Mouse (Mus musculus): ENCODE data around the gene Slc12a8. TPM values are rescaled to one million over a fixed set of nuclear protein-coding genes. Genes with fewer than 3 reads are reported as not detected.
"Not testable (repeated sequence)": the region's sequence is repeated elsewhere in the genome, so short reads cannot be mapped to it uniquely, and the experiment has no call there.

The Slc12a8 gene
- polyA plus RNA-seq (2015; fragmentation: Nextera tagmentation; extraction: Ambion mirVana): 0.72 and 1.1 TPM in 2 replicates

DNA sequence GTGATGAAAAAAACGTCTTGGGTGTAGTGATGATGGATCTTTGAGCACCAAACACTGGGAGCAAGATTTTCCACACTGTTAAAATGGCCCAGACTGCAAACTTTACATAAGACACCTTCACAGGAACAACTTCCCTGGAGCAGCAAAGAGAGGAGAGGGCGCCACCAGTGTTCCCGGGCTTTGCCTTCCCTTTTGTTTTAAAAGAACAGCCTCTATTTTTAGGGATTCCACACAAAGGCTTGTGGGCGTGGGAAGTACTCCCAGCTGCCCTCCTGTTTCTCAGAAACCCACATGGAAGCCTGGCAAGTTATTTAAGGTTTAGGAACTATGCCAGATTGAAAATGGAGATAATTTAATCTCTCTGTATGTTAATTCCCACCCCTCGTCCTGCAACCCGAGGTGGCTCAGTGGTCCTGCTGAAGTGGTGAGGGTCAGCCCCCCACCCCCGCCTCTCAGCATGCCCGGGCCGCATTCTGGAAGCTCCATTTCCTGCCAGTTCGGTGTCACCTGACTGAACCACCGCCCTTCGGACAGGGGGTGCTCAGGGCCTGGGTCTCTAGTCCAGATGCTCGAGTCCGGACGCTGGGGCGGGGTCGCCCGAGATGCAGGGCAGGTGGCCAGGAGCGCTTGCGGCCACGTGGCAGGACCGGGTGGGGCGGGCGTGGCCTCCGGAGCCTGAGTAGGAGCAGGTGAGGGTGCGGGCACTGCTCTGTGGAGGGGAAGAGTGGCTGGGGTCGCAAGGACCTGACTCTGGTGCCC is at the start of gene Slc12a8:
Slc12a8 (plus strand) TSS at position 522 of the 759 bp plus-strand sequence.
- H3K4me2 ChIP-seq: peak within 1 kb of the TSS; percentile 87
- peaks cover 18% of the 10 kb centered on the region for H3K4me1 ChIP-seq
- 5% methylated on average over 25 of the region's 27 CpGs for WGBS
- no peaks in the 10 kb centered on the region for H3K36me3 ChIP-seq
- H3K9me3 ChIP-seq: no peaks in the 10 kb centered on the region
- peak within 1 kb of the TSS; percentile 35 for H3K4me3 ChIP-seq
- ATAC-seq (ENCODE audit: insufficient number of reproducible peaks, low FRiP score, low TSS enrichment, low read depth): no peak
- H3K27me3 ChIP-seq: no peaks in the 10 kb centered on the region
- H3K27ac ChIP-seq: peak within 1 kb of the TSS; percentile 35; the same call in 1 of the 2 replicates
- H3K9ac ChIP-seq: peak within 1 kb of the TSS; percentile 35; the same call in 1 of the 2 replicates

DNA sequence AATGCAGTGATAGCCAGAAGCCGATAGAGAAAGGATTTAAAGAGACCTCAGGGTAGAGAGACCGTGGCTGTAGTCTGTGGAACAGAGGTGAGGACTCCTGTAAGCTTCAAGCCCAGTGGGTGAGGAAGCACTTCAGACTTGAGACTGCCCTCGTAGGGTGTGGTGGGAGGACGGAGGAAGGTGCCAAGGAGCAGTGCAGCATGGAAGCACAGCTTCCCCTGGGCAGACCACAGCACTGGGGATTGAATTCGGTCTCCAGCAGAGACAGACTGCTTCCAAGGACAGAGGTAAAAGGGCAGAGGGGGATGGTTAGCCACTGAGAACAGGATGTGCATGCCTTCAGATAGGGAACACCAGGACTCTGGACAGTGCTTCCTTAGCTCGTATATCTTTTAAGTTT is 49.7 kb upstream of the Slc12a8 start:
- Histone ChIP-seq H3K4me2 (no peak overlapping the region), H3K27me3 (no peaks in the 10 kb centered on the region), H3K9me3 (no peaks in the 10 kb centered on the region), H3K4me1 (no peaks in the 10 kb centered on the region), H3K9ac (no peak overlapping the region), H3K27ac (no peak overlapping the region), H3K4me3 (no peak overlapping the region), H3K36me3 (peaks cover 11% of the 10 kb centered on the region; the same call in 1 of the 2 replicates)
- WGBS: 76% methylated on average over 6 of the region's 6 CpGs
- ATAC-seq (ENCODE audit: insufficient number of reproducible peaks, low FRiP score, low TSS enrichment, low read depth): no peak

DNA sequence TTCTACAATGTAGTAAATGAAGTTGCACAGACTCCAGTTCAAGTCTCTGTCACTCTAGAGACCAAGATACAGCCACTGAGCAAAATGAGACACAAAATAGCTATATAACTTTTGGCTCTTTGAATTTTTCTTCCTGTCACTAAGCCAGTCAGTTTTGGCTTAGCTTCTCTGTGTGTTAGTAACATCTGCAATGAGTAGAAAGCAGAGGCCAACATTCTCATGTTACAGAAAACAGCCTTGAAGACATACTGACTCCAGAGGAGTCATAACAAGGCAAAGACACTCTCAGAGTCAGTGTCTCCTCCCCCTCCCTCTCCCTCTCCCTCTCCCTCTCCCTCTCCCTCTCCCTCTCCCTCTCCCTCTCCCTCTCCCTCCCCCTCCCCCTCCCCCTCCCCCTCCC is 47.2 kb upstream of the Slc12a8 start:
- Histone ChIP-seq H3K27ac (no peak overlapping the region), H3K4me2 (no peak overlapping the region), H3K27me3 (no peaks in the 10 kb centered on the region), H3K4me3 (no peak overlapping the region), H3K9me3 (no peaks in the 10 kb centered on the region), H3K4me1 (no peaks in the 10 kb centered on the region), H3K36me3 (peaks cover 18% of the 10 kb centered on the region; the same call in 1 of the 2 replicates), H3K9ac (no peak overlapping the region)
- no peak for ATAC-seq (ENCODE audit: insufficient number of reproducible peaks, low FRiP score, low TSS enrichment, low read depth)

DNA sequence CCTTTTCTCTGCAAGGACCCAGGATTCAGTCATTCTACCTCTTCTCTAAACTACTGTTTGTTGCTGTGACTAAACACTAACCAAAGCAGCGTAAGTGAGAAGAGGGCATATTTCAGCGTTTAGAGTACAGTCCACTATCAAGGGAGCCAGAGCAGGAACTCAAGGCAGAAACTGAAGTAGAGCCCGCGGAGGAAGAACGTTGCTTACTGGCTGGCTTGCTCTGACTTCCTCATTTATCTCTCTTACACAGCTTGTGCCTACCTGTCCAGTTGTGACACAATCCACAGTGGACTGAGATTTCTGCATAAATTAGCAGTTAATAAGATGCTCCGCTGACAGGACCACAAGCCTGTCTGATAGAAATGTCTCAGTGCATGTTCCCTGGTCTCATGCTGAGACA is 42.7 kb upstream of the Slc12a8 start:
- H3K4me2 ChIP-seq: no peak overlapping the region
- no peaks in the 10 kb centered on the region for H3K4me1 ChIP-seq
- H3K9ac ChIP-seq: no peak overlapping the region
- H3K9me3 ChIP-seq: no peaks in the 10 kb centered on the region
- 92% methylated on average over 6 of the region's 6 CpGs for WGBS
- H3K36me3 ChIP-seq: peaks cover 35% of the 10 kb centered on the region
- no peak overlapping the region for H3K27ac ChIP-seq
- H3K27me3 ChIP-seq: no peaks in the 10 kb centered on the region
- ATAC-seq (ENCODE audit: insufficient number of reproducible peaks, low FRiP score, low TSS enrichment, low read depth): no peak
- no peak overlapping the region for H3K4me3 ChIP-seq

DNA sequence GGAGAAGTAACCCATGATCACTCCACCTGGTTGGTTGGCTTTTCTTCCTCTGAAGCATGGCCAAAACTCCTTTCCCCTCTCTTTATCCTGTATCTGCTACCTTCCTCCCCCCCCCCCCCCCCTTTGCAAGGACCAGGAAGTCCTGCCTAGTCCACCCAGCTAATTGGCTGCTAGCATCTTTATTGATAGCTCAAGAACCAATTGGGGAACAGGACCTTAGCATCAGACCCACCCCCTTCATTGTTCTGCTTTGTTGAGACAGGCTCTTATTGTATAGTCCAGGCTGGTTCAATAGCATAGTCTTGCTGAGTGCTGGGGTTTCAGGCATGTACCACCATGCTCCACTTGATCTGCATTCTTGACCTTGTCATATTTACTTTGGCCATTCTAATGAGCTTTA is 37.2 kb upstream of the Slc12a8 start:
- Histone ChIP-seq H3K4me2 (no peak overlapping the region), H3K36me3 (peaks cover 38% of the 10 kb centered on the region), H3K9ac (no peak overlapping the region), H3K27me3 (no peaks in the 10 kb centered on the region), H3K9me3 (no peaks in the 10 kb centered on the region), H3K4me3 (no peak overlapping the region), H3K27ac (no peak overlapping the region), H3K4me1 (no peaks in the 10 kb centered on the region)
- ATAC-seq (ENCODE audit: insufficient number of reproducible peaks, low FRiP score, low TSS enrichment, low read depth): no peak

DNA sequence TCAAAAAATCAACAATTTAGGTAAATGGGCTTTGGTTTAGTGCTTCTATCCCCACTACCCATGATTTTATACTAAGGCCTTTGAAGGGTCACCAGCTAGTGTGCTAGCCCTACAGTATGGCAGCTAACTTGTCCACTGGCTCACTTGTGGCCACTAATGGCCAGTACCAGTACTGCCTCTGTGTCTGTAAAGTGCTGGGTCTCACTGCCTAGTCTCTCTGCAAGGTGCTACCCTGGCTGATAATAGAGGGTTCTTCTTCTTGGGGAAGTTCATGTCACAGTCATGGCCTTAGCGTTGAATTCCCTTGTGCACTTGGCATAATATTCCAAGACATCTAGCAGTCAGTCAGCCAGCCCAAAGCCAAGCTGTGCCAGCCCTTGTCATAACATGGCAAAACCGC is 36.0 kb upstream of the Slc12a8 start:
- H3K9ac ChIP-seq: no peak overlapping the region
- no peak for ATAC-seq (ENCODE audit: insufficient number of reproducible peaks, low FRiP score, low TSS enrichment, low read depth)
- H3K4me3 ChIP-seq: no peak overlapping the region
- no peaks in the 10 kb centered on the region for H3K4me1 ChIP-seq
- no peak overlapping the region for H3K27ac ChIP-seq
- 88% methylated on average over 2 of the region's 2 CpGs for WGBS
- H3K9me3 ChIP-seq: no peaks in the 10 kb centered on the region
- H3K36me3 ChIP-seq: peaks cover 30% of the 10 kb centered on the region
- no peaks in the 10 kb centered on the region for H3K27me3 ChIP-seq
- H3K4me2 ChIP-seq: no peak overlapping the region

DNA sequence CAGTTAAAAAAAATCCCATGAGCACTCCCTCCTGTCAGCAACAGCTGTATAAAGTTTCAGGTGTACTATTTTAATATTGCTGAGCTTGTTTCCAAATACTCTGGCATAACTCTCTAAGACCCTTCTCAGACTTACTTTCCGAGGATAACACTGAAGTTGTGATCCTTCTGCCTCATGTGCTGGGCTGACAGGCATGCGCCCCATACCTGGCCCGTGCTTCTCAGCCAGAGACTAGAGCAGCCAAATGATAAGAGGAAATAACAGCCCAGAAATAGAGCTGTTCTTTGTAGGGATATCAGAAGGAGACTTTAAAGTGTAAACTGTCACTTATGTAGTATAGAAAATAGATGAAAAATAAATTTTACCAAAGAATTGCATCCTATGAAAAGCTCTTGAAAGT is 34.8 kb upstream of the Slc12a8 start:
- H3K4me3 ChIP-seq: no peak overlapping the region
- no peak overlapping the region for H3K4me2 ChIP-seq
- no peaks in the 10 kb centered on the region for H3K27me3 ChIP-seq
- H3K4me1 ChIP-seq: no peaks in the 10 kb centered on the region
- no peak overlapping the region for H3K27ac ChIP-seq
- 94% methylated on average over 3 of the region's 3 CpGs for WGBS
- peaks cover 19% of the 10 kb centered on the region for H3K36me3 ChIP-seq
- H3K9ac ChIP-seq: no peak overlapping the region
- ATAC-seq (ENCODE audit: insufficient number of reproducible peaks, low FRiP score, low TSS enrichment, low read depth): no peak
- no peaks in the 10 kb centered on the region for H3K9me3 ChIP-seq

DNA sequence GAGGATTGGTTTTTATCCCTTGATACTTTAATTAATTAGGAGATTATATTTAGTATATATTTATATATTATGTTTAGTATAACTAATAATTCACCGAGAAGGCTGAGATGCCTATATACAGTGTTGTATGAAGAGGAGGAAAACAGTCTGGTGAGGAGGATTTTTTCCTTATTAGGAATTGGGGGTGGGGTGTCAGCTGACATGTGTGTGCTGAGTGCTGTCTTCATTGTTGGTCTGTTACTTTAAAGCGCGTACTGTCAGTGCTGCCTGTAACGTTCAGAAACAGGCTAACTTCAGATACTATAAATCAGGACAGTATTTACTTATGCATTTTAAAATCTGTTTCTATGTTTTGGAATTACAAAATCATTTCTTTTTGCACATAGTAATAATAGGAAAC is 29.4 kb upstream of the Slc12a8 start:
- no peak for ATAC-seq (ENCODE audit: insufficient number of reproducible peaks, low FRiP score, low TSS enrichment, low read depth)
- no peak overlapping the region for H3K4me3 ChIP-seq
- no peak overlapping the region for H3K4me2 ChIP-seq
- no peaks in the 10 kb centered on the region for H3K27me3 ChIP-seq
- 74% methylated on average over 4 of the region's 4 CpGs for WGBS
- H3K27ac ChIP-seq: no peak overlapping the region
- no peaks in the 10 kb centered on the region for H3K4me1 ChIP-seq
- H3K36me3 ChIP-seq: peaks cover 24% of the 10 kb centered on the region
- H3K9me3 ChIP-seq: no peaks in the 10 kb centered on the region
- no peak overlapping the region for H3K9ac ChIP-seq

DNA sequence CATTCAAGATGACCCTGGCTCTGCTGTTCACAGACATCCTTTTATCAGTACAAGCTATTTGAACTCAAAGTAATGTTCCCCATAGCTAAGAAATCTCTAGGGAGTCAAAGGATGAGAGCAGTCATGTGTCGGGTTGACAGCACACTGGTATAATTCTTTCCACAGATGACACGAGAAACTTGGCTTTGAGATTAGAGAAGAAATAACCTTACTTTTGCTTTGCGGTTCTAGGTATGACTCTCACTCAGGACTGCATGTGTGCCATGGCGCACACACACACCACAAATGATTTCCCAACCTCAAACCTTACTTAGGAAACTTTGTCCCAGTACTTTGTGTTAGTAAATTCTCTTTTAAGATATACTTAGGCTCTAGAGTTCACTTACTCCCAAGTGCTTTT is 22.8 kb upstream of the Slc12a8 start:
- ATAC-seq (ENCODE audit: insufficient number of reproducible peaks, low FRiP score, low TSS enrichment, low read depth): no peak
- H3K27ac ChIP-seq: no peak overlapping the region
- no peaks in the 10 kb centered on the region for H3K4me1 ChIP-seq
- peaks cover 31% of the 10 kb centered on the region for H3K36me3 ChIP-seq
- H3K27me3 ChIP-seq: no peaks in the 10 kb centered on the region
- H3K9ac ChIP-seq: no peak overlapping the region
- H3K4me3 ChIP-seq: no peak overlapping the region
- 91% methylated on average over 4 of the region's 4 CpGs for WGBS
- H3K4me2 ChIP-seq: no peak overlapping the region
- no peaks in the 10 kb centered on the region for H3K9me3 ChIP-seq

DNA sequence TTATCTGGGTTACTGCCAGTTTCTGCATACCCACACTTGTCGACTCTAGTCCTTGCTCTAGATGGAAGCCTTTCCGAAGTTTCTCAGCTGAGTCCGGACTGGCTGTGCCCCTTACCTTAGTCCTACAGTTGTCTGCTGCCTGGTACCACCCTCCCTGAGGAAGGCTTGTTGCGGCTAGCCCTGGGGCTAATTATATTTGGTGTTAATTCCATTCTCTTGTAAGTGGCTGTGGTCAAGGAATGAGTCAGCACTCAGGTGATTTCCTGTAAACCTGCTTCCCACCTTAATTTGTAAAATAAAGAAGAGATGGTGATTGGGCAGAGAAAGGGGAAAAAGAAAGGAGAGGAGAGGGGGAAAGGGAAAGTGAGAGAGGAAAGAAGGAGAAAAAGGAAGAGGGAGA is 9.0 kb upstream of the Slc12a8 start:
- Histone ChIP-seq H3K36me3 (peaks cover 13% of the 10 kb centered on the region), H3K9me3 (no peaks in the 10 kb centered on the region), H3K27ac (no peak overlapping the region), H3K4me1 (no peaks in the 10 kb centered on the region), H3K27me3 (no peaks in the 10 kb centered on the region), H3K9ac (no peak overlapping the region), H3K4me2 (no peak overlapping the region), H3K4me3 (no peak overlapping the region)
- 80% methylated on average over 4 of the region's 4 CpGs for WGBS
- no peak for ATAC-seq (ENCODE audit: insufficient number of reproducible peaks, low FRiP score, low TSS enrichment, low read depth)

DNA sequence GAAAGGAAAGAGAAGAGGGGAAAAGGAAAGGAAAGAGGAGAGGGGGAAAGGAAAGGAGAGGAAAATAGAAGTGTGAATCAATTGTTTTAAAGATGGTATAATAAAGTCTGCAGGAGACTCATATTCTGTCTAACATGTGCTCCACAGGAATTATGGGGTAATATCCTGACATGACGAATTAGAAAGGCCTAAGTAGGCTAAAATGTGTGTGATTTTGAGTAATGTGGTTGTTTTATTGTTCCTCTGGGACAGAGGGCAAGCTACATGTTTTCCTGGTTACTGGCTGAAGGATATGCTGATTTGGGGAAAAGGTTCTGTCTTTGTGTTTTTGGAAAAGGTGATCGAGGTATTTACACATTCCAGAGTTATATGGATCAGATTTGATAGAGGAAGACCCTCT is 7.9 kb upstream of the Slc12a8 start:
- not testable (repeated sequence) for H3K4me2 ChIP-seq; H3K4me1 ChIP-seq; H3K9me3 ChIP-seq; H3K9ac ChIP-seq; ATAC-seq (ENCODE audit: insufficient number of reproducible peaks, low FRiP score, low TSS enrichment, low read depth); H3K27ac ChIP-seq; H3K4me3 ChIP-seq; H3K27me3 ChIP-seq
- 71% methylated on average over 2 of the region's 2 CpGs for WGBS
- peaks cover 11% of the 10 kb centered on the region for H3K36me3 ChIP-seq

DNA sequence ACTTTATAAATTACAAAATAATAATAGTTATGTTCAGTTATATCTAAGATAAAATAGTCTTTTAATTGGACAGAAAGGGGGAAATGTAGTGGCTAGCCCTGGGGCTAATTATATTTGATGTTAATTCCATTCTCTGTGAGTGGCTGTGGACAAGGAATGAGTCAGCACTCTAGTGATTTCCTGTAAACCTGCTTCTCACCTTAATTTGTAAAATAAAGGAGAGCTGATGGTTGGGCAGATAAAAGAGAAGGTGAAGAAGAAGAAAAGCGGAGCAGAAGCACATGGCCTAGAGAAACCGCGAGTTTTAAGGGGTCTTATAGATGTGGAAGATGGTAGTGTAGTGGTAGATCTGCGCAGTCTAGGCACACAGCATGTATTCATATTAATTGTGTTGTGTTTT is 6.3 kb upstream of the Slc12a8 start:
- H3K4me1 ChIP-seq; H3K36me3 ChIP-seq; H3K9ac ChIP-seq; H3K4me2 ChIP-seq; H3K27ac ChIP-seq; ATAC-seq (ENCODE audit: insufficient number of reproducible peaks, low FRiP score, low TSS enrichment, low read depth); H3K27me3 ChIP-seq; H3K4me3 ChIP-seq; H3K9me3 ChIP-seq: not testable (repeated sequence)
- 94% methylated on average over 4 of the region's 4 CpGs for WGBS

DNA sequence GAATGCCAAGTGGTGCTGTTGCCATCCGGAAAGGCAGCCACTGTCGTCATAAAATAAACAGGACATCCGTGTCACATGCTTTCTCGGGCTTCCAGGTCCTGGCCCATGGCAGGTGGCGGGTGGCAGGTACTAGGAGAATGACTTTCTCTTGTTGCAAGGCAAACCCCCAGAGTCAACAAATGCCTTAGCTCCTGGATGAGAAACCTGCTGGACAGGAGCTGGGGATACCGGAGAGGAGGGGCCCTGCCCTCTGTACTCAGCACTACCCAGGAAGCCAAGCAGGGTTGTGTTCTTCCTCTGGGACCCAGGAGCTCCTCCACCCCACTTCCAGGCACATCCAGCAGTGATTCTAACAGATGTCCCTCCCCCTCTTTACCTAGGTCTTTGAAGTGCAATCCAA is 4.6 kb upstream of the Slc12a8 start:
- no peak overlapping the region for H3K27ac ChIP-seq
- WGBS: 79% methylated on average over 6 of the region's 6 CpGs
- H3K27me3 ChIP-seq: no peaks in the 10 kb centered on the region
- peaks cover 11% of the 10 kb centered on the region for H3K4me1 ChIP-seq
- H3K36me3 ChIP-seq: no peaks in the 10 kb centered on the region
- H3K9ac ChIP-seq: no peak overlapping the region
- no peak overlapping the region for H3K4me3 ChIP-seq
- H3K4me2 ChIP-seq: no peak overlapping the region
- no peaks in the 10 kb centered on the region for H3K9me3 ChIP-seq
- no peak for ATAC-seq (ENCODE audit: insufficient number of reproducible peaks, low FRiP score, low TSS enrichment, low read depth)

All from limb, embryonic 15.5 days (tissue).